Mouse (Mus musculus): ENCODE results near the gene Slc26a5.

The Slc26a5 gene

GRCm38 (mm10) chr5:21810924-21811323 is 54.5 kb downstream of the Slc26a5 start:
- DNase-seq (ENCODE audit: low read depth, low spot score): no peak

GRCm38 (mm10) chr5:21804837-21805236 is 60.6 kb downstream of the Slc26a5 start:
- no peak for DNase-seq (ENCODE audit: low read depth, low spot score)

DNA sequence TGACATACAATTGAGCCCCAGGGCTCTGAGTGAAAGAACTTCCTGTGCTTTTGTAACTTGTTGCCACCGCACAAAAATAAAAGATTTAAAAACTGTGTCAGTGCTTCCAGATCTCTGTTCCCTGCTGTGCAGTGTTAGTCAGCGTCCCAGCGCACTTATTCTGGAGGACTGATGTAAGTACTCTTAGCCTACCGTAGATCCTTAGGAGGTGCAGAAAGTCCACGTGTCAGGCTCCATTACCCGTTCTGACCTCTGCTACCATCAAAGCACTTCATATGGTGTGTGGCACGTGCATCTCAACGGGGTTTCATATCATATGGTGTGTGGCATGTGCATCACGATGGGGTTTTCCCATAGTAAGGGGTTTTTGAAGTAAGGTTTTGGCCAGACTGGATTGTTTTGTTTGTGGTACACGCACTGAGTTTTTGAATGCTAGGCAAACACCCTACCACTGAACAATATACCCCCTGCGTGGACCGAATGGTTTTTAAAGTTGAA is 61.7 kb downstream of the Slc26a5 start:
- no peak for DNase-seq (ENCODE audit: low read depth, low spot score)

GRCm38 (mm10) chr5:21802907-21803306 is 62.5 kb downstream of the Slc26a5 start:
- no peak for DNase-seq (ENCODE audit: low read depth, low spot score)

DNA sequence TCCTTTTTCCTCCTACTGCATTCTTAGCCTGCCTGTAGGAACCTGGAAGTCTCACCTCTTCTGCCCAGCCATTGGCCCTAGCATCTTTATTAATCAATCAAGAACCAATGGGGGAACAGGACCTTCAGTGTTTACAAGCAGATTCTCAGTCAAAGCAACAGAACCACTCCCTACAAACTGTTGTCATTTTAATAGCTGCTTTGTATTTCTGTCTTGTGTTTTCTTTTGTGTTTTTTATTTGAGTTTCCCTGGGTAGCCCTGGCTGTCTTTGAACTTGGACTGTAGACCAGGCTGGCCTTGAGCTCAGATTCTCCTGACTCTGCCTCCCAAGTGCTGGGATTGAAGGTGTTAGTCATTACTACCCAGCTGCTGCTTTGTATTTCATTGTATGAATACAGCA is 73.2 kb downstream of the Slc26a5 start:
- no peak for DNase-seq (ENCODE audit: low read depth, low spot score)

GRCm38 (mm10) chr5:21789061-21789460 is 76.3 kb downstream of the Slc26a5 start:
- DNase-seq (ENCODE audit: low read depth, low spot score): no peak

DNA sequence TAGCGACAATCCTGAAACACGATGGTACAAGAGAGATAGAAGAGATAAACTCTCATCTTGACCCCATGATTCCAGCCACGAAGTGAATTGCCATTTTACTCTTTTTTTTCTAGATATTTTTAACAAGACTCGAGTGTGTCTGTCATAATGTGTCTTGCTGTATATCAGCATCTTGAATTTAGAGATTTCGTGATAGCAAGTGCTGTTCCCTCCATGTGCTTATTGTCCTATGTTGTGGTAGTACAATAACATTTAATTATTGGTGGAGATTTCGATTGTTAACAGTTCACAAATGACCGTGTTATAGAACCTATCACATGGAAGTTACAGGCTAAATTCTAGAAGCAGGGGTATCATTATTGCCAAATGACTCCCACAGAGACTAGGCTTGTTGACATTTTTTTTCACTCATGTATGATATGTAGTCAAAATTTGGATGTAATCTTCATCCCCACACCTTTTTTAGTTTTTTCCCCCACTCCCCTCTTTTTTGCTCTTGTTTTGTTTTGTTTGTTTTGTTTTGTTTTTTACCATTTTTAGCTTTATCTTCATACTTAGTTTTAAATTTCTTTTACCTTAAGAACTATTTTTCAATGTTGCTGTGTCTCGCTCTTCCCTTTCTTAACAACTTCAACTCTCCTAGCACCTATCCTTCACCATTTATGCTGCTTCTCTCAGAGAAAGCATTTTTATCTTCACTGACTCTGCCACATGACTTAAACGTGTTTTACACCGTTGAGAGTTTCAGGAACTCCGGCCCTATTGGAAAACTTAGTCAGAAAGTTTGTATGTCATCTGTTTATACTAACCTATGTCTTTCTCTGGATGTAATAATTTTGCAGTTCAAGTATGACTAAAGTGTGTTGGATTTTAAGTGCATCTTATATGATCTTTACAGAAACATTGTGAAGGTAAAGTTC is 78.0 kb downstream of the Slc26a5 start:
- DNase-seq (ENCODE audit: low read depth, low spot score): no peak

- DNase-seq (ENCODE audit: low read depth, low spot score): peak; percentile 97
Observed at GRCm38 (mm10) chr5:21786258-21787185, 78.9 kb downstream of the Slc26a5 start.

DNA sequence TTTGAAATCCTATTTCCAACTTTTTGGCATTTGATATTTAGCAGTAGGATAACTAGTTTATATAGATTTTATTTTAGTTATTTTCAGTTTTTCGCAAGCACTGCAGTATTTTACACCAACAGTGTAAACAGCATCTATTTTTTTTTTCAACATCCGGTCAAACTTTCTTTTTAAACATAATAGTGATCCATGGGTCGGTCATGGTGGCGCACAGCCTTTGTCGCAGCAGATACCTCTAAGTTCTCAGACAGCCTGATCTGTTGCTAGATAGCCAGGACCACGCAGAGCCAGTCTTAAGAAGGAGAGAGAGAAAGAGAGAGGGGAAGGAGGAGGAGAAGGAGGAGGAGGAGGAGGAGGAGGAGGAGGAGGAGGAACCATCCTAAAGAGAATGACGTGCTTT is 79.6 kb downstream of the Slc26a5 start:
- peak; percentile 79 for DNase-seq (ENCODE audit: low read depth, low spot score)

DNA sequence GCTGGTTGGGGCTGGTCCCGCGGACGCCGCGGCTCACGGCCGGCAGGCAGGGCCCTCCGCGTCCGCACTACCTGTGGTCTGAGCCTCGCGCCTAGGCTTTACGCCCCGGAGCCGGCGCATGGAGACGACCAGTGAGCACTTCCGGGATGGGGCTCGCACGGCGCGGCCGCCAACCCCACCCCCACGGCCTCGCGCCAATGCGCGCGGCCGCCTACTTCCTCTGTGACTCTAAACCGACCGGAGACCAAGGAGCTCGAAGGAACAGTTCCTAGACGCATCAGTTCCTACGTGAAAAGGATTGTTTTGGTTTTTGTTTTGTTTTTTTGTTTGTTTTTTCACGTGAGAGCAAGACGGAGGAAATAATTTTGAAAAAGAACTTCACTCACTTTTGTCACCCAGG is 80.4 kb downstream of the Slc26a5 start, which contains the start of the genes Dnajc2 and Psmc2:
TSS of gene Dnajc2 (minus strand) at position 199 of the 400 bp plus-strand sequence.
TSS of gene Psmc2 (plus strand) at position 231 of the 400 bp plus-strand sequence.
- DNase-seq (ENCODE audit: low read depth, low spot score): peak; percentile 95

GRCm38 (mm10) chr5:21784161-21785052 is 81.0 kb downstream of the Slc26a5 start:
- DNase-seq (ENCODE audit: low read depth, low spot score): peak; percentile 66

DNA sequence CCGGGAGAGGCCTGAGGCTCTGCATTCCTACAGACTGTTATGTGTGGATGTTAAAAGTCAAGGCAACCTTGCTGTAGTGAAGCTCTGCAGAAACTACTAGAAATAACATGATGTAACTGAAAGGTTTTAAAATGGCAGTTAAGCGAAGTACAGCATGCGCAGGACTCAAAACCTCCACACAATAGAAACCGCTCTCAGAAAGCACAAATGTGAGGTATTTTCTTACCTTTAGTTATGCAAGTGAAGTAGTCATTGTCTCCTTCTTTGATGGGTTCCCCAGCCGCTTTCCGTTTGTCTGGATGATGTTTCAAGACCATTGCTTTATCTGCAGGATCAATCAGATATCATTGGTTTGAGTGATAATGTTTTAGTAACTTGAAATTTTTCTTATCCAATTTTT is 88.9 kb downstream of the Slc26a5 start:
- DNase-seq (ENCODE audit: low read depth, low spot score): no peak

GRCm38 (mm10) chr5:21769841-21770240 is 95.6 kb downstream of the Slc26a5 start:
- DNase-seq (ENCODE audit: low read depth, low spot score): no peak

DNA sequence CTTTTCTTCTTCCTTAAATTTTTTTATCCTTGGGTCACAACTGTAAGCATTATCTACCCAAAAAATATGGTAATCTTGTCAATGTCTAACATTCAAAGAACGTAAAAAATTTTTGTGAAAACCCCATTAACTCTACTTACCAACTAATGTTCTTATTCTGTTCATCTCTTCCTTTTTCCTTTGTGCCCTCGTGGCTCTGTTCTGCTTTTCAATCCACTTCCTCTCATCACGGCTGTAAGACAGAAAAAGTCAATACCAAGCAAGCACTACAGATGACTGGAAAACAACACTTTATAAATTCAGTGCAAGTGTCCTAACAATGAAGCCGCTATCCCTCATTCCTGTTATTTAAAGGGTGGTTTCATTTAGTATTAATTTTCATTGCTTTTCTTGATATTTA is 96.9 kb downstream of the Slc26a5 start:
- DNase-seq (ENCODE audit: low read depth, low spot score): no peak
